Mouse (Mus musculus) midbrain, embryonic 12.5 days (tissue): ENCODE data around the gene Hist1h4i. TPM values are rescaled to one million over a fixed set of nuclear protein-coding genes. Genes with fewer than 3 reads are reported as not detected.
"Not testable (repeated sequence)": the region's sequence is repeated elsewhere in the genome, so short reads cannot be mapped to it uniquely, and the experiment has no call there.

Experiments
- ATAC-seq: fragments of 200-750 bp; cut with Nextera tagmentation; 2 replicates; pipeline ENCODE4 v1.8.0; 2017; ENCODE audit warnings: low read depth, moderate TSS enrichment, moderate library complexity; ENCODE audit not compliant: low FRiP score
- H3K27ac ChIP-seq: fragments of 300-500 bp; sonication (generic); replicated peaks from 2 replicates; pipeline ENCODE4 v1.5.1; 2016; ENCODE audit warnings: mild to moderate bottlenecking
- H3K27me3 ChIP-seq: fragments of 300-500 bp; sonication (generic); 2 replicates; pipeline ENCODE4 v1.6.1; 2016; ENCODE audit warnings: mild to moderate bottlenecking
- H3K36me3 ChIP-seq: fragments of 300-500 bp; sonication (generic); 2 replicates; pipeline ENCODE4 v1.6.1; 2016
- H3K4me1 ChIP-seq: fragments of 300-500 bp; sonication (generic); 2 replicates; pipeline ENCODE4 v1.6.1; 2016
- H3K4me2 ChIP-seq: fragments of 300-500 bp; sonication (generic); replicated peaks from 2 replicates; pipeline ENCODE4 v1.6.1; 2016; ENCODE audit warnings: mild to moderate bottlenecking, moderate library complexity
- H3K4me3 ChIP-seq: fragments of 300-500 bp; sonication (generic); 2 replicates; pipeline ENCODE4 v1.5.1; 2016; ENCODE audit warnings: mild to moderate bottlenecking
- H3K9ac ChIP-seq: fragments of 300-500 bp; sonication (generic); replicated peaks from 2 replicates; pipeline ENCODE4 v1.6.1; 2016; ENCODE audit warnings: mild to moderate bottlenecking, moderate library complexity
- H3K9me3 ChIP-seq: fragments of 300-500 bp; sonication (generic); 2 replicates; pipeline ENCODE4 v1.6.1; 2016; ENCODE audit warnings: mild to moderate bottlenecking
- WGBS: fragments of 180-500 bp; shearing (Covaris S2); methylation state at CpG from one replicate; pipeline ENCODE4 v1.1.7; 2016; 5-methylcytosine and 5-hydroxymethylcytosine counted together
- polyA plus RNA-seq: library from polyadenylated mRNA; unstranded; fragments of >200 nt; fragmentation: Nextera tagmentation; extraction: Ambion mirVana; gene quantifications from 2 replicates; pipeline ENCODE4 v1.2.1, GENCODE M21; 2016

Gene Hist1h4i
- polyA plus RNA-seq, result 34.4 and 38.6 TPM in 2 replicates

DNA sequence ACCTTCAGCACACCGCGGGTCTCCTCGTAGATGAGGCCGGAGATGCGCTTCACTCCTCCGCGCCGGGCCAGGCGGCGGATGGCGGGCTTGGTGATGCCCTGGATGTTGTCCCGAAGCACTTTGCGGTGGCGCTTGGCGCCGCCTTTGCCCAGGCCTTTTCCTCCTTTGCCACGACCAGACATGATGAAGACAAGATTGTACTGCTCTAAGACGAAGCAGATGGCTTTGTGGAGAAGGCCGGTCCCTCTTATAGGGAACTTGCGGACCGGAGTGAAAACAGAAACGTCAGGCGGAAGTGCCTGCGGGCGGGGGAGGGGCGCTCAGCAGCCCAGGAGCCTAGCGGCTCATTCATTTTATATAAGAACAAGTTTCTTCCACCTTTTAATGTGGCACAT is at the start of gene Hist1h4i:
Gene Hist1h4i (minus strand): TSS at position 221 of the 395 bp plus-strand sequence.
- peak; percentile 57 for ATAC-seq
- Histone ChIP-seq H3K27ac (peak within 1 kb of the TSS; percentile 93), H3K4me1 (peaks cover 28% of the 10 kb centered on the region), H3K4me3 (peak within 1 kb of the TSS; percentile 44), H3K9ac (peak within 1 kb of the TSS; percentile 61), H3K4me2 (peak within 1 kb of the TSS; percentile 65)
- under 1% methylated on average over 22 of the region's 27 CpGs for WGBS
- not testable (repeated sequence) for H3K36me3 ChIP-seq, H3K27me3 ChIP-seq, H3K9me3 ChIP-seq

GRCm38 (mm10) chr13:22084140-22084539 is 43.0 kb upstream of the Hist1h4i start, which contains the start of gene Vmn1r188:
Vmn1r188 (plus strand) TSS chr13:22084440.
- WGBS, result 92% methylated on average over 1 of the region's 1 CpGs
- H3K4me3 ChIP-seq, H3K36me3 ChIP-seq, H3K9me3 ChIP-seq, H3K4me1 ChIP-seq, H3K27me3 ChIP-seq, H3K4me2 ChIP-seq, ATAC-seq, H3K27ac ChIP-seq, H3K9ac ChIP-seq: not testable (repeated sequence)

GRCm38 (mm10) chr13:22063468-22063867 is 22.3 kb upstream of the Hist1h4i start:
- H3K4me3 ChIP-seq, result no peak overlapping the region
- H3K4me2 ChIP-seq, result no peak overlapping the region
- H3K4me1 ChIP-seq, result no peaks in the 10 kb centered on the region
- 69% methylated on average over 1 of the region's 1 CpGs for WGBS
- H3K27me3 ChIP-seq, result no peaks in the 10 kb centered on the region
- no peak overlapping the region for H3K9ac ChIP-seq
- no peak for ATAC-seq
- no peak overlapping the region for H3K27ac ChIP-seq
- H3K9me3 ChIP-seq, result 0 out of 2 replicates have a peak, but pooled peaks cover 2% of the 10 kb centered on the region
- no peaks in the 10 kb centered on the region for H3K36me3 ChIP-seq

DNA sequence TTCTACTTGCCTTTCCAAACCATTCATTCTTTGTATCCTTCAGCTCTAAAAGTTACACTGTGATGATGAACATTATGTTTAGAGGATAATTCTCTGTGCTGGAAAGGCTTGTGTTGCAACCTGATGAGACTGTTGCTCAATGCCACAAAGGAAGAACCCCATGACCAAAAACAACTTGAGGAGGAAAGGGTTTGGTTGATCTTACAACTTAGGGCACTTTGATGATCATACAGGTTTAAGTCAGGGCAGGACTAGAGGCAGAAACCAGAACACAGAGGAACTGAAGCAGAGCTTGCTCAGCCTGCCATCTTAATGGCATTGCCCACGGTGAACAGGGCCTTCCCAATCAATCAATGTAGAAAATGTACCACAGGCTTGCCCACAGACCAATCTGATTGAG is 20.3 kb upstream of the Hist1h4i start:
- H3K4me2 ChIP-seq, result no peak overlapping the region
- ATAC-seq, result no peak
- H3K27ac ChIP-seq, result no peak overlapping the region
- H3K27me3 ChIP-seq, result no peaks in the 10 kb centered on the region
- no peak overlapping the region for H3K4me3 ChIP-seq
- no peaks in the 10 kb centered on the region for H3K4me1 ChIP-seq
- no peak overlapping the region for H3K9ac ChIP-seq
- no peaks in the 10 kb centered on the region for H3K9me3 ChIP-seq
- WGBS, result 65% methylated on average over 1 of the region's 1 CpGs
- H3K36me3 ChIP-seq, result no peaks in the 10 kb centered on the region

DNA sequence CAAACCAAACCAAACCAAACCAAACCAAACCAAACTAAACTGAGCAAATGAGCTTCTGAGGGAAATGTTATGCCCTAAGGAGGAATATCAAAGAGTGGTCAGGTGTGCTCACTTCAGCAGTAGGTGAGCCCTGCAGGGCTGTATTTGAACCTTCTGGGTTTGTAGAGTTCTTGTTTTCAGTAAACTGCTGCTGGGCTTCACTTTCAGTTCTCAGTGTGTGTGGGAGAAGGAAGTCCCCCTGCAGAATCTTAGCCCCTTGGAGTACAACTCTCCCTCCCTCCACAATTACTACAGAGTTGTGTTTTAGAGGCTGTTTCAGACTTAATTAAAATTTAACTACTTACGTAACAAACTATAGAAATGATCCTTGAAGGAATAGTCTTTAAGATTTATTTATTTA is 12.6 kb upstream of the Hist1h4i start:
- 94% methylated on average over 1 of the region's 1 CpGs for WGBS
- no peak for ATAC-seq
- Histone ChIP-seq H3K9ac (no peak overlapping the region), H3K27ac (no peak overlapping the region), H3K4me2 (no peak overlapping the region), H3K27me3 (no peaks in the 10 kb centered on the region), H3K4me3 (no peak overlapping the region), H3K36me3 (no peaks in the 10 kb centered on the region), H3K9me3 (no peaks in the 10 kb centered on the region), H3K4me1 (0 out of 2 replicates have a peak, but pooled peaks cover 4% of the 10 kb centered on the region)

GRCm38 (mm10) chr13:22051523-22051859 is 10.3 kb upstream of the Hist1h4i start:
- H3K4me2 ChIP-seq, result peak overlapping the region; percentile 59
- H3K4me1 ChIP-seq, result 0 out of 2 replicates have a peak, but pooled peaks cover 4% of the 10 kb centered on the region
- 19% methylated on average over 5 of the region's 5 CpGs for WGBS
- H3K4me3 ChIP-seq, result peak overlapping the region; percentile 50
- H3K36me3 ChIP-seq, result no peaks in the 10 kb centered on the region
- H3K27ac ChIP-seq, result peak overlapping the region; percentile 82
- peak overlapping the region; percentile 59; the same call in 1 of the 2 replicates for H3K9ac ChIP-seq
- peak; percentile 24; the same call in 1 of the 2 replicates for ATAC-seq
- no peaks in the 10 kb centered on the region for H3K9me3 ChIP-seq
- H3K27me3 ChIP-seq, result no peaks in the 10 kb centered on the region

DNA sequence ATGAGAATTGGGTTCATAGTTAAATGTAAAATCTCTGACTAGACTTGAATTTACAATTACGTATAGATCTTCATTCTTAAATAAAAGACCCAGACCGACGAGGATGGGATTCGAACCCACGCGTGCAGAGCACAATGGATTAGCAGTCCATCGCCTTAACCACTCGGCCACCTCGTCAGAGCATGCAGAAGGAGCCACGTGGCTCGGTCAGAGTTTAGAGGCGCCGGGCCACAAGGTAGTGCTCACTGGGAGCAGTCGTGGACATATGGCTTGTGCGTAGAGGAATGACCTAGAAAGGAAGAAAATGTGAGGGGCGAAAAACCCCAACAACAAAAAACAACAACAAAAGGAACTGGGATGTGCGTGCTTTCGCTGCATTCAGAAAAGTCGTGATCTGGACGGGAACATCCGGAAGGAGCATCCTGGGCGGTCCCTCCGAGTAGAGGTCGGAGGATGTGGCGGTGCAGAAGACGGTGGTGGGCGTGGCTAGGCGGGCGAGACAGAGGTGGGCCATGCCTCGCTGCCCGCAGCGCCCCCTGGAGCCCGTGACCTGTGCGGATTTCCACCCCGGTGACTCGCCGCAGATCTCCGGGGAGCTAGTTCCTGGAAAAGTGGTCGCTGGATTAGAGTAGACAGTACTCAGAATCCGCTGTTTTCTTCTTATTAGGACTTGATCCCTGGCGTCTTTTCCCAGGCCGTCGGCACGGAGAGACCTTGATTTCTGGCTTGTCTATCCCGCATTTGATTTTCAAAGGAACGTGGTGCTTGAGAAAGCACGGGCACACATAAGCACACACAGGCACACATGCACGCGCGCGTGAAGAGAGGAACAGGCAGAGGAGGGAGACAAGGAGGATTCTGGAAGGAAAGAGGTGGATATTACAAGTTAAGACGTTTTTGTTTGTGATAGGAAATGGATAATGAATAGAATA is 9.7 kb upstream of the Hist1h4i start:
- WGBS, result under 1% methylated on average over 52 of the region's 52 CpGs
- no peaks in the 10 kb centered on the region for H3K27me3 ChIP-seq
- ATAC-seq, result peak; percentile 94
- peak overlapping the region; percentile 59; the same call in 1 of the 2 replicates for H3K9ac ChIP-seq
- peak overlapping the region; percentile 82 for H3K27ac ChIP-seq
- peak overlapping the region; percentile 50 for H3K4me3 ChIP-seq
- H3K4me2 ChIP-seq, result peak overlapping the region; percentile 59
- no peaks in the 10 kb centered on the region for H3K9me3 ChIP-seq
- no peaks in the 10 kb centered on the region for H3K36me3 ChIP-seq
- H3K4me1 ChIP-seq, result 0 out of 2 replicates have a peak, but pooled peaks cover 4% of the 10 kb centered on the region

DNA sequence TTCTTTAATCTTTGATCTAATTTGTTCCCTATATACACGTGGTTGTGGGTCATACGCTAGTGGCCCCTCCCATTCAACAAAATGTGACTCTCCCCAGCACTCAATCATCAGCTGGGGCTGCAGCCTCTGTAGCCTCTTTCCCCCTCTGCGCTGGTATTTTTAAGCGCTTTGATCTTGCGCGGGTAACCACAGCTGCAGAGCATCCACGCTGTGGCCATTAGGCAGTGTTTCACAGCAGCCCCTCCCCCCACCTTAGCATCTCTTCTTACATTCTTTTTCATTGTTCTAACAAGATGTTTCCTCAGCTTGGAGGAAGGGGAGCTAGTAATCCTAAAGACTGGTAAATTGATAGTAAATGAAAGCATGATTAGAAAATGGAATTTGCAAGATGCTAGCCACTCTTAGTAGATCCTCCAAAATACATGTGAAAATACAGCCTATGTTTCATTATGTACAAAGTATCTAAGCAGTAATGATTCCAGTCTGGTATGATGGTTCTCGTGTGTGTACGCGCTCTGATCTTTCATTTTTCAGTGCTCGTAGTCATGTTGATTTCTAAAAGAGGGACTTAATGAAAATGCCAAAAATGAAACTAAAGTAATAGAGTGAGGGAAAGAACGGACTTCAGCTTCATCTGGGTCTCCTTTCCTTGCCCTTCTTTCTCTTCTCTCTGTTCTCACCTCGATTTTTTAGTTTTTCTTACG is 8.7 kb upstream of the Hist1h4i start:
- Histone ChIP-seq H3K9me3 (no peaks in the 10 kb centered on the region), H3K4me1 (0 out of 2 replicates have a peak, but pooled peaks cover 4% of the 10 kb centered on the region), H3K4me2 (peak overlapping the region; percentile 59), H3K27ac (peak overlapping the region; percentile 82), H3K9ac (peak overlapping the region; percentile 32; the same call in 1 of the 2 replicates), H3K4me3 (peak overlapping the region; percentile 50), H3K36me3 (no peaks in the 10 kb centered on the region), H3K27me3 (no peaks in the 10 kb centered on the region)
- ATAC-seq, result peak; percentile 51
- WGBS, result under 1% methylated on average over 14 of the region's 14 CpGs

GRCm38 (mm10) chr13:22049041-22049440 is 7.9 kb upstream of the Hist1h4i start:
- no peak overlapping the region for H3K4me3 ChIP-seq
- H3K27ac ChIP-seq, result no peak overlapping the region
- H3K27me3 ChIP-seq, result no peaks in the 10 kb centered on the region
- H3K36me3 ChIP-seq, result no peaks in the 10 kb centered on the region
- no peaks in the 10 kb centered on the region for H3K9me3 ChIP-seq
- H3K9ac ChIP-seq, result no peak overlapping the region
- H3K4me1 ChIP-seq, result 0 out of 2 replicates have a peak, but pooled peaks cover 6% of the 10 kb centered on the region
- H3K4me2 ChIP-seq, result no peak overlapping the region
- ATAC-seq, result no peak
- 76% methylated on average over 2 of the region's 2 CpGs for WGBS

DNA sequence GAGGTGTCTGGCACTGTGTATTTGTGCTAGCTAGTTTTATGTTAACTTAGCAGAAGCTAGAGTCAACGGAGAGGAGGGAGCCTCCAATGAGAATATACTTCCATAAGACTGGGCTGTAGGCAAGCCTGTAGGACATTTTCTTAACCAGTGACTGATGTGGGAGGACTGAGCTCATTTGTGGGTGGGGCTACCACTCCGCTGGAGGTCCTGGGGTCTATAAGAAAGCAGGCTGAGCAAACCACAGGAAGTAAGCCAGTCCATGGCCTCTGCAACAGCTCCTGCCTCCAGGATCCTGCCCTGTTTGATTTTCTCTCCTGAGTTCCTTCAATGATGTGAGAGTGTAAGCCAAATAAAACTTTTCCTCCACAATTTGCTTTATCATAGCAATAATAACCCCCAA is 4.1 kb upstream of the Hist1h4i start:
- no peak overlapping the region for H3K27ac ChIP-seq
- no peaks in the 10 kb centered on the region for H3K27me3 ChIP-seq
- H3K9me3 ChIP-seq, result no peaks in the 10 kb centered on the region
- H3K36me3 ChIP-seq, result no peaks in the 10 kb centered on the region
- no peak overlapping the region for H3K4me2 ChIP-seq
- no peak overlapping the region for H3K9ac ChIP-seq
- ATAC-seq, result no peak
- 69% methylated on average over 2 of the region's 2 CpGs for WGBS
- H3K4me3 ChIP-seq, result no peak overlapping the region
- H3K4me1 ChIP-seq, result peaks cover 16% of the 10 kb centered on the region

GRCm38 (mm10) chr13:22044432-22045155 is 3.4 kb upstream of the Hist1h4i start:
- Histone ChIP-seq H3K4me2 (peak overlapping the region; percentile 60), H3K9ac (no peak overlapping the region)

More at GRCm38 (mm10) chr13:22044432-22045155, 3.4 kb upstream of the Hist1h4i start:
- ATAC-seq, result no peak
- WGBS, result 86% methylated on average over 6 of the region's 6 CpGs
- no peaks in the 10 kb centered on the region for H3K9me3 ChIP-seq
- H3K4me3 ChIP-seq, result peak overlapping the region; percentile 40; the same call in 1 of the 2 replicates
- peaks cover 21% of the 10 kb centered on the region for H3K4me1 ChIP-seq
- no peaks in the 10 kb centered on the region for H3K27me3 ChIP-seq
- H3K27ac ChIP-seq, result no peak overlapping the region
- no peaks in the 10 kb centered on the region for H3K36me3 ChIP-seq
